Mouse (Mus musculus) E14TG2a.4 (cell line): ENCODE results near the gene Sertad3.

Source experiments
- CTCF ChIP-seq: conservative IDR thresholded peaks from 2 replicates; pipeline ENCODE4 v1.5.1; 2014; ENCODE audit warnings: low read length
- NANOG ChIP-seq: IDR thresholded peaks from 2 replicates; pipeline ENCODE4 v1.6.1; 2014; ENCODE audit warnings: borderline replicate concordance, low read length, mixed read lengths
- POU5F1 ChIP-seq: IDR thresholded peaks from 2 replicates; pipeline ENCODE4 v1.6.1; 2014; ENCODE audit warnings: low read length, borderline replicate concordance

DNA sequence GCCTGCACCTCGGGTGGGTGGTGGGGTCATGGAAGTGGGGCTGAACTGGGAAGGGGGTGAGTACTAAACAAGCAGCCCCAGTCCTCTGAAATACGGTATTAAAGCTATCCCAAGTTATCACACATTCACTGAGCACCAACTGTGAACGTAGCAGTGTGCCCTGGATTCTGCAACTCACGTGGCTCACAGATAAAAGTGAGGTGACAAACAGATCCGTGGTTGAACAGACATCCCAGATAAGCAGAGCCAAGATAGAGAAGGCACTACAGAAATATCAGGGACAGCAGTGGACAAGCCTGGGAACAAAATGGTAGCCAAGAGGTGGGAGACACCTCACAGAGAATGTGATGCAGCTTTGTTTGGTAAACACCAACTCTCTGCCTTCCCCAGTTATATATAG lies 13.9 kb upstream of the Sertad3 start:
- TF ChIP-seq CTCF = no peak
- no peak for TF ChIP-seq NANOG
- no peak for TF ChIP-seq POU5F1
